Comparison of ENCODE assay signal across 11 mouse cellular contexts in the genomic region with DNA sequence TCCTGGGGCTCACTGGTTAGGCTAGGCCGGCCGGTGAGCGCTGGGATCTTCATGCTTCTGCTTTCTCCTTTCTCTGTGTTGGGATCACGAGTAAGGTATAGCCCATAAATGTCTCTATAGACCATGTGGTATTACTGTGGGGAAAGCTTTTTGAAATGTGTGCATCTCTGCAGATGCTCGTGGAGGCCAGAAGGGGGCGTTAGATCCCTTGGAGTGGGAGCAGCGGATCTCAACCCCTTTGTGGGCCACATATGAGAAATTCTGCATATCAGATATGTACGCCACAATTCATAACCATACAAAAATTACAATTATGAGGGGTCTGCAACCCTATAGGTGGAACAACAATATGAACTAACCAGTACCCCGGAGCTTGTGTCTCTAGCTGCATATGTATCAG. TPM values are rescaled to one million over a fixed set of nuclear protein-coding genes. Genes with fewer than 3 reads are reported as not detected.
DNase-seq lines count a peak whose midpoint lies in the region; ATAC-seq and TF ChIP-seq lines count a peak whose summit lies in the region.
"Had no signal": no experiment of that assay in that cellular context is flagged by ENCODE, and none has a peak within 500 bp of the region (broad histone marks: within the 10 kb centered on the region; RNA-seq: fewer than 3 reads in every experiment).

No protein-coding gene starts in this region.

- DNase-seq in hindbrain, postnatal 0 days (ENCODE audit: low spot score): peak; percentile 71
- DNase-seq in hindbrain, embryonic 10.5 days (ENCODE audit: low spot score): no peak
- no peak for DNase-seq in testis, postnatal 10 days (ENCODE audit: low spot score)
- peak; percentile 41 for DNase-seq in brain, embryonic 14.5 days (ENCODE audit: low read depth)
- no peak for DNase-seq in cerebellum, postnatal 25 days
- DNase-seq in frontal cortex, postnatal 36 days (ENCODE audit: low spot score in 2 of 2): no peak
- DNase-seq: layer of hippocampus, postnatal 36 days had no signal

- no peak overlapping the region for H3K4me3 ChIP-seq in hindbrain, postnatal 0 days (ENCODE audit: low read length)
- no peak overlapping the region for H3K4me3 ChIP-seq in hindbrain, embryonic 10.5 days
- no peak overlapping the region for H3K4me3 ChIP-seq in testis, adult 2 months (ENCODE audit: control insufficient read depth, low read depth, low read length)
- H3K4me3 ChIP-seq in small intestine, adult 2 months (ENCODE audit: low read depth, low read length): no peak overlapping the region
- H3K4me3 ChIP-seq: embryonic facial prominence, embryonic 12.5 days; hindbrain, embryonic 12.5 days had no signal

- H3K4me1 ChIP-seq in hindbrain, postnatal 0 days (ENCODE audit: insufficient read depth, low read length): peaks cover 8% of the 10 kb centered on the region
- H3K4me1 ChIP-seq in hindbrain, embryonic 10.5 days (replicated peaks): peaks cover 28% of the 10 kb centered on the region
- peaks cover 8% of the 10 kb centered on the region for H3K4me1 ChIP-seq in testis, adult 2 months (ENCODE audit: control insufficient read depth, insufficient read depth, low read length)
- H3K4me1 ChIP-seq in small intestine, adult 2 months (ENCODE audit: control insufficient read depth, insufficient read depth, insufficient read length, low read length): peaks cover 7% of the 10 kb centered on the region; the same call in 1 of the 2 replicates
- H3K4me1 ChIP-seq: embryonic facial prominence, embryonic 12.5 days had no signal

- WGBS in hindbrain, postnatal 0 days: 47% methylated on average over 9 of the region's 9 CpGs
- 47% methylated on average over 9 of the region's 9 CpGs for WGBS in hindbrain, embryonic 10.5 days
- WGBS in small intestine, adult 2 months: 60% methylated on average over 9 of the region's 9 CpGs

- no peak for TF ChIP-seq POLR2A in testis, adult 2 months (IDR thresholded peaks at IDR 0.05; ENCODE audit: control insufficient read depth, low read depth, low read length)
- TF ChIP-seq POLR2A in brain, embryonic 14.5 days (IDR thresholded peaks at IDR 0.05; ENCODE audit: borderline replicate concordance, extremely low read depth, insufficient read depth, insufficient read length, poor library complexity, severe bottlenecking): no peak
- no peak for TF ChIP-seq POLR2A in small intestine, adult 2 months (IDR thresholded peaks at IDR 0.05; ENCODE audit: low read depth, low read length)

- H3K9me3 ChIP-seq in hindbrain, postnatal 0 days (ENCODE audit: low read length): no peaks in the 10 kb centered on the region
- no peaks in the 10 kb centered on the region for H3K9me3 ChIP-seq in hindbrain, embryonic 10.5 days
- H3K9me3 ChIP-seq: embryonic facial prominence, embryonic 12.5 days; hindbrain, embryonic 12.5 days had no signal

- no peaks in the 10 kb centered on the region for H3K36me3 ChIP-seq in hindbrain, postnatal 0 days (ENCODE audit: insufficient read depth, low read length)
- H3K36me3 ChIP-seq in hindbrain, embryonic 10.5 days: no peaks in the 10 kb centered on the region
- no peaks in the 10 kb centered on the region for H3K36me3 ChIP-seq in testis, adult 2 months (ENCODE audit: control insufficient read depth, insufficient read depth, low read length)
- no peaks in the 10 kb centered on the region for H3K36me3 ChIP-seq in small intestine, adult 2 months (ENCODE audit: control insufficient read depth, insufficient read depth, low read length)
- H3K36me3 ChIP-seq: embryonic facial prominence, embryonic 12.5 days; hindbrain, embryonic 12.5 days had no signal

- no peaks in the 10 kb centered on the region for H3K27me3 ChIP-seq in hindbrain, postnatal 0 days (ENCODE audit: insufficient read depth, low read length)
- peaks cover 20% of the 10 kb centered on the region for H3K27me3 ChIP-seq in hindbrain, embryonic 10.5 days (ENCODE audit: insufficient read depth, poor library complexity, severe bottlenecking)
- H3K27me3 ChIP-seq in testis, adult 2 months (ENCODE audit: control insufficient read depth, insufficient read depth, low read length): no peaks in the 10 kb centered on the region
- peaks cover 3% of the 10 kb centered on the region; the same call in 1 of the 2 replicates for H3K27me3 ChIP-seq in small intestine, adult 2 months (ENCODE audit: control insufficient read depth, insufficient read depth, low read length)
- H3K27me3 ChIP-seq: embryonic facial prominence, embryonic 12.5 days had no signal

- peak; percentile 78 for TF ChIP-seq CTCF in hindbrain, postnatal 0 days (IDR thresholded peaks at IDR 0.05; ENCODE audit: low read depth)
- peak; percentile 43; the same call in 1 of the 2 replicates for TF ChIP-seq CTCF in testis, adult 2 months (IDR thresholded peaks at IDR 0.05; ENCODE audit: control insufficient read depth, insufficient read depth, insufficient replicate concordance, low read depth, low read length)
- TF ChIP-seq CTCF in brain, embryonic 14.5 days (IDR thresholded peaks at IDR 0.05; ENCODE audit: borderline replicate concordance, extremely low read depth, insufficient read depth, insufficient read length): peak; percentile 68
- peak; percentile 69; the same call in 1 of the 2 replicates for TF ChIP-seq CTCF in small intestine, adult 2 months (IDR thresholded peaks at IDR 0.05; ENCODE audit: extremely low read depth, insufficient read length, insufficient replicate concordance, low read depth, low read length)

- H3K9ac ChIP-seq in hindbrain, postnatal 0 days (replicated peaks; ENCODE audit: low read length): no peak overlapping the region
- H3K9ac ChIP-seq: embryonic facial prominence, embryonic 12.5 days; hindbrain, embryonic 12.5 days had no signal

- H3K4me2 ChIP-seq in hindbrain, postnatal 0 days (ENCODE audit: low read depth, low read length): no peak overlapping the region
- H3K4me2 ChIP-seq: embryonic facial prominence, embryonic 12.5 days; hindbrain, embryonic 12.5 days had no signal

- ATAC-seq in hindbrain, postnatal 0 days: no peak

- no peak overlapping the region for H3K27ac ChIP-seq in hindbrain, postnatal 0 days
- H3K27ac ChIP-seq in hindbrain, embryonic 10.5 days: no peak overlapping the region
- no peak overlapping the region for H3K27ac ChIP-seq in testis, adult 2 months (ENCODE audit: control insufficient read depth, insufficient read depth, low read depth, low read length)
- H3K27ac ChIP-seq in small intestine, adult 2 months (ENCODE audit: insufficient read depth, low read depth, low read length): no peak overlapping the region
- H3K27ac ChIP-seq: embryonic facial prominence, embryonic 12.5 days; hindbrain, embryonic 12.5 days had no signal

RNA-seq across cellular contexts. Expression of a gene that starts 4.2 kb away (rescaled TPM):
- total RNA-seq in hindbrain, postnatal 0 days (2014; rRNA removed): 59.7 and 89.4 TPM in 2 replicates
- 38.2 and 43.6 TPM in 2 replicates for polyA plus RNA-seq in hindbrain, postnatal 0 days (2015; fragmentation: Nextera tagmentation; extraction: Ambion mirVana)
- 38.6 and 56.5 TPM in 2 replicates for polyA plus RNA-seq in hindbrain, embryonic 10.5 days (2016; fragmentation: Nextera tagmentation; extraction: Ambion mirVana)
- polyA plus RNA-seq in testis, adult 2 months (2012; rRNA removed): 37.9 and 46.5 TPM in 2 replicates
- polyA plus RNA-seq in brain, embryonic 14.5 days (2012; rRNA removed): 62.2 and 97.5 TPM in 2 replicates
- 2.3 and 3.0 TPM in 2 replicates for polyA plus RNA-seq in small intestine, adult 2 months (2012; rRNA removed)

Comparison
In these comparisons a context has a peak if more than half of its experiments do, and no peak if none do; other contexts are left out.
1. DNase-seq: peak in hindbrain, postnatal 0 days (single experiment) and brain, embryonic 14.5 days (single experiment); none in hindbrain, embryonic 10.5 days (single experiment), testis, postnatal 10 days (single experiment), cerebellum, postnatal 25 days (0 of 2) and frontal cortex, postnatal 36 days (0 of 2).
2. Peak in every context shown above with its lines, with median percentiles within 50 percentile points of each other: CTCF ChIP-seq.